ENCODE assay signal across 10 mouse cellular contexts in the genomic region with DNA sequence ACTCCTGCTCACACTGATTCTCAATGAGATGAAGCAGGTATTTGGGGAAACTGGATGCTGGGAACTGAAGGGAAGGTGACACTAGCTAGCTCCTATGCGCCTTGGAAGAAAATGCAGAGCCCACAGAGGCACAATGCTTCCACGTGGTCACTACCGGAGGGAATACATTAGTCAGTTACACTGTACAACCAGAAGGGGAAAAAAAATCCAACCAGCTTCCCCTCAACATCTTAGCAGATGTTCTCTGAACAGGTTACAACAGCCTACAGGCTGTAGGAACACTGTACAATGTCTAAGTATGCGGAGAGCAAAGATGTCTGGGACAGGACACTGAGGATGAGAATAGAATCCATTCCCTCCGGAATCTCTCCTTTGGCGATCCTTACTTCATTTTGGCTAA.
DNase-seq lines count a peak whose midpoint lies in the region; ATAC-seq and TF ChIP-seq lines count a peak whose summit lies in the region.
"Had no signal": no experiment of that assay in that cellular context is flagged by ENCODE, and none has a peak within 500 bp of the region (broad histone marks: within the 10 kb centered on the region; RNA-seq: fewer than 3 reads in every experiment).

No protein-coding gene starts in this region.

- DNase-seq in heart, postnatal 10 days, result no peak
- no peak for DNase-seq in testis, postnatal 10 days (ENCODE audit: low spot score)
- DNase-seq in liver, result no peak
- no peak for DNase-seq in T-cell, adult 2 months (ENCODE audit: low spot score)
- DNase-seq: cerebellum, adult 2 months; lung, postnatal 14 days had no signal

- H3K4me1 ChIP-seq in heart, embryonic 11.5 days (ENCODE audit: control insufficient read depth, insufficient read depth, low read length), result peaks cover 5% of the 10 kb centered on the region; the same call in 1 of the 2 replicates
- peaks cover 10% of the 10 kb centered on the region; the same call in 1 of the 2 replicates for H3K4me1 ChIP-seq in cortical plate, adult 2 months (ENCODE audit: control insufficient read depth, insufficient read depth, low read length)
- peaks cover 42% of the 10 kb centered on the region for H3K4me1 ChIP-seq in hindbrain, embryonic 13.5 days (replicated peaks)
- H3K4me1 ChIP-seq in midbrain, embryonic 15.5 days, result peaks cover 50% of the 10 kb centered on the region

- intact Hi-C loops in heart, postnatal 10 days (cut with DNase I), result loop anchor here (10.0 kb wide), 1 partner anchor 828 kb away; the partner anchor contains the start of genes Glul and Teddm1a

- H3K9ac ChIP-seq in heart, embryonic 11.5 days (ENCODE audit: low read depth, low read length), result no peak overlapping the region
- peak overlapping the region; percentile 77 for H3K9ac ChIP-seq in hindbrain, embryonic 13.5 days
- peak overlapping the region; percentile 53 for H3K9ac ChIP-seq in midbrain, embryonic 15.5 days

- no peak overlapping the region for H3K4me3 ChIP-seq in heart, embryonic 11.5 days (ENCODE audit: low read depth, low read length)
- peak overlapping the region; percentile 81 for H3K4me3 ChIP-seq in cortical plate, adult 2 months (ENCODE audit: insufficient read depth, low read length)
- H3K4me3 ChIP-seq in hindbrain, embryonic 13.5 days, result peak overlapping the region; percentile 56
- H3K4me3 ChIP-seq in midbrain, embryonic 15.5 days, result peak overlapping the region; percentile 63

- no peaks in the 10 kb centered on the region for H3K36me3 ChIP-seq in heart, embryonic 11.5 days (ENCODE audit: control insufficient read depth, insufficient read depth, low read length)
- H3K36me3 ChIP-seq in hindbrain, embryonic 13.5 days, result no peaks in the 10 kb centered on the region
- no peaks in the 10 kb centered on the region for H3K36me3 ChIP-seq in midbrain, embryonic 15.5 days (replicated peaks)

- peaks cover 57% of the 10 kb centered on the region for H3K27me3 ChIP-seq in heart, embryonic 11.5 days (ENCODE audit: control insufficient read depth, insufficient read depth, low read length)
- H3K27me3 ChIP-seq in hindbrain, embryonic 13.5 days, result peaks cover 29% of the 10 kb centered on the region
- H3K27me3 ChIP-seq in midbrain, embryonic 15.5 days (replicated peaks), result peaks cover 10% of the 10 kb centered on the region

- WGBS in heart, embryonic 11.5 days (ENCODE audit: insufficient replicate concordance), result 40% methylated on average over 6 of the region's 6 CpGs
- 33% methylated on average over 6 of the region's 6 CpGs for WGBS in hindbrain, embryonic 13.5 days
- 22% methylated on average over 6 of the region's 6 CpGs for WGBS in midbrain, embryonic 15.5 days

- no peak for ATAC-seq in heart, embryonic 11.5 days (replicated peaks; ENCODE audit: insufficient number of reproducible peaks, low FRiP score, low TSS enrichment)
- peak; percentile 37 for ATAC-seq in hindbrain, embryonic 13.5 days (ENCODE audit: low FRiP score)
- peak; percentile 49 for ATAC-seq in midbrain, embryonic 15.5 days (replicated peaks)

- 0 out of 2 replicates have a peak, but pooled peaks have one; percentile 0 for TF ChIP-seq CTCF in cortical plate, adult 2 months (IDR thresholded peaks at IDR 0.05; ENCODE audit: extremely low read depth, insufficient read depth, low read length)

- H3K4me2 ChIP-seq in heart, embryonic 11.5 days, result peak overlapping the region; percentile 29
- peak overlapping the region; percentile 85 for H3K4me2 ChIP-seq in hindbrain, embryonic 13.5 days
- H3K4me2 ChIP-seq in midbrain, embryonic 15.5 days, result peak overlapping the region; percentile 90

- H3K9me3 ChIP-seq in heart, embryonic 11.5 days (replicated peaks; ENCODE audit: control insufficient read depth, low read length), result no peaks in the 10 kb centered on the region
- H3K9me3 ChIP-seq in hindbrain, embryonic 13.5 days, result no peaks in the 10 kb centered on the region
- no peaks in the 10 kb centered on the region for H3K9me3 ChIP-seq in midbrain, embryonic 15.5 days

- H3K27ac ChIP-seq in heart, embryonic 11.5 days (ENCODE audit: low read depth, low read length), result no peak overlapping the region
- H3K27ac ChIP-seq in cortical plate, adult 2 months (ENCODE audit: insufficient read depth, low read length), result no peak overlapping the region
- H3K27ac ChIP-seq in hindbrain, embryonic 13.5 days, result peak overlapping the region; percentile 78
- peak overlapping the region; percentile 74 for H3K27ac ChIP-seq in midbrain, embryonic 15.5 days

- no peak for TF ChIP-seq POLR2A in cortical plate, adult 2 months (IDR thresholded peaks at IDR 0.05; ENCODE audit: extremely low read depth, insufficient read depth, low read length)

Comparison
In these comparisons a context has a peak if more than half of its experiments do, and no peak if none do; other contexts are left out.
1. H3K27ac ChIP-seq: peak in hindbrain, embryonic 13.5 days (single experiment) and midbrain, embryonic 15.5 days (single experiment); none in heart, embryonic 11.5 days (single experiment) and cortical plate, adult 2 months (single experiment).
2. H3K4me2 ChIP-seq: peak in every context shown above with its lines; median percentile 90 in midbrain, embryonic 15.5 days; 85 in hindbrain, embryonic 13.5 days; 29 in heart, embryonic 11.5 days.